Comparison of ENCODE assay signal across 33 mouse cellular contexts in the genomic region with DNA sequence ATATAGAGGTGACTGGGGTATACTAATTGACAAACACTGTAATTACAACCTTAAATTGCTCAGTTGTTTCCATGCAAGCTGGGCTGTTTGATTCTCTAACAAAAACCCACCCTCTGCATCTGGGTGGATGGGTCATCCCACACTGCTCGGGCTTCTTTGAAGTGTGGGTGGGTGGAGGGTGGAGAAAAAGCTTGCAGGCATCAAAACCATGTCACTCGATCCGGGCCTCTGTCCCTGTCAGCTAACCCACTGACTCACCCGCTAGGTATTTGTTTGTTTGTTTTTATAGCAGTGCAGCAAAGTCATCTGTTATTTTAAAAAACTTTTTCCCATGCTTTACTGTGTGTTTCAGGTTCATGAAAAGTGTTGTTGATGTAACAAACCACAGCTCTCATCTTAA. TPM values are rescaled to one million over a fixed set of nuclear protein-coding genes. Genes with fewer than 3 reads are reported as not detected.
DNase-seq lines count a peak whose midpoint lies in the region; ATAC-seq and TF ChIP-seq lines count a peak whose summit lies in the region.
"Had no signal": no experiment of that assay in that cellular context is flagged by ENCODE, and none has a peak within 500 bp of the region (broad histone marks: within the 10 kb centered on the region; RNA-seq: fewer than 3 reads in every experiment).

No protein-coding gene starts in this region.

- WGBS in midbrain, embryonic 16.5 days, result 63% methylated on average over 4 of the region's 4 CpGs

- H3K36me3 ChIP-seq in midbrain, embryonic 16.5 days (ENCODE audit: control insufficient read depth, insufficient read depth, low read length), result no peaks in the 10 kb centered on the region
- H3K36me3 ChIP-seq: embryonic facial prominence, embryonic 15.5 days; forebrain, embryonic 12.5 days; G1E; hindbrain, embryonic 15.5 days; kidney, embryonic 15.5 days; limb, embryonic 13.5 days; liver, embryonic 12.5 days; midbrain, embryonic 13.5 days; neural tube, embryonic 15.5 days had no signal

- no peak overlapping the region for H3K4me2 ChIP-seq in midbrain, embryonic 16.5 days (ENCODE audit: low read length)
- H3K4me2 ChIP-seq: embryonic facial prominence, embryonic 15.5 days; forebrain, embryonic 12.5 days; hindbrain, embryonic 15.5 days; kidney, embryonic 15.5 days; limb, embryonic 13.5 days; liver, embryonic 12.5 days; midbrain, embryonic 13.5 days; neural tube, embryonic 15.5 days had no signal

- POLR2A ChIA-PET in Patski (lab: Charles Lee), result interaction anchor here (0.6 to 0.7 kb wide), 2 partner anchors 32 to 1203 kb away, joined by 3 to 5 read pairs; no protein-coding TSS in a partner anchor

- no peaks in the 10 kb centered on the region for H3K9me3 ChIP-seq in midbrain, embryonic 16.5 days (replicated peaks; ENCODE audit: control insufficient read depth, low read length, poor library complexity, severe bottlenecking)
- H3K9me3 ChIP-seq: G1E; hindbrain, embryonic 15.5 days; kidney, embryonic 15.5 days; neural tube, embryonic 15.5 days had no signal

- H3K4me3 ChIP-seq in midbrain, embryonic 16.5 days (ENCODE audit: low read depth, low read length), result no peak overlapping the region
- H3K4me3 ChIP-seq: embryonic facial prominence, embryonic 15.5 days; forebrain, embryonic 12.5 days; hindbrain, embryonic 10.5 days; hindbrain, embryonic 15.5 days; kidney, embryonic 15.5 days; layer of hippocampus, adult 2 months; limb, embryonic 13.5 days; liver, embryonic 12.5 days; megakaryocyte, embryonic 14.5 days; midbrain, embryonic 13.5 days; neural tube, embryonic 15.5 days had no signal

- TF ChIP-seq CTCF in Patski (IDR thresholded peaks at IDR 0.05), result no peak

- H3K27ac ChIP-seq in midbrain, embryonic 16.5 days (ENCODE audit: low read length), result no peak overlapping the region
- H3K27ac ChIP-seq: embryonic facial prominence, embryonic 15.5 days; forebrain, embryonic 12.5 days; hindbrain, embryonic 10.5 days; hindbrain, embryonic 15.5 days; kidney, embryonic 15.5 days; layer of hippocampus, adult 2 months; limb, embryonic 13.5 days; liver, embryonic 12.5 days; midbrain, embryonic 13.5 days; neural tube, embryonic 15.5 days had no signal

- no peaks in the 10 kb centered on the region for H3K27me3 ChIP-seq in Patski
- H3K27me3 ChIP-seq in midbrain, embryonic 16.5 days (ENCODE audit: control insufficient read depth, insufficient read depth, low read depth, low read length), result no peaks in the 10 kb centered on the region
- H3K27me3 ChIP-seq: CH12.LX; embryonic facial prominence, embryonic 15.5 days; forebrain, embryonic 12.5 days; hindbrain, embryonic 15.5 days; kidney, embryonic 15.5 days; limb, embryonic 13.5 days; liver, embryonic 12.5 days; megakaryocyte, embryonic 14.5 days; midbrain, embryonic 13.5 days; neural tube, embryonic 15.5 days had no signal

- peak; percentile 14 for DNase-seq in thymus, postnatal 14 days
- no peak for DNase-seq in thymus, postnatal 10 days (ENCODE audit: low spot score in 2 of 2)
- DNase-seq in Patski (ENCODE audit: low read depth, low spot score), result no peak
- peak; percentile 19 for DNase-seq in embryo, embryonic 9.5 days (ENCODE audit: extremely low spot score)
- DNase-seq in yolk sac, embryonic 10.5 days (ENCODE audit: low spot score), result no peak
- DNase-seq: adrenal gland, postnatal 25 days; cerebellum, adult 18-20 months; cerebellum, postnatal 10 days; gastrocnemius, postnatal 10 days; heart, postnatal 14 days; kidney, adult 11 months; kidney, postnatal 36 days; liver, postnatal 0 days; lung, postnatal 4 days; retina, postnatal 1 day; right cerebral cortex, postnatal 14 days; thymus, postnatal 4 days had no signal

- CTCF ChIA-PET in Patski (lab: Charles Lee), result interaction anchor here (1.0 kb wide), 1 partner anchor 27 kb away, joined by 3 read pairs; no protein-coding TSS in a partner anchor

- ATAC-seq in Patski, result peak; percentile 55
- ATAC-seq in midbrain, embryonic 16.5 days, result no peak
- no peak for ATAC-seq in monocyte, adult 5-6 weeks (replicated peaks; ENCODE audit: insufficient number of reproducible peaks, low FRiP score, low TSS enrichment, poor library complexity, severe bottlenecking)
- ATAC-seq: inflammation-experienced regulatory T-cells, adult 6 months; liver, embryonic 12.5 days; liver, postnatal 0 days; midbrain, embryonic 13.5 days had no signal

- H3K4me1 ChIP-seq in midbrain, embryonic 16.5 days (ENCODE audit: control insufficient read depth, insufficient read depth, low read length), result no peaks in the 10 kb centered on the region
- H3K4me1 ChIP-seq: embryonic facial prominence, embryonic 15.5 days; forebrain, embryonic 12.5 days; hindbrain, embryonic 15.5 days; limb, embryonic 13.5 days; midbrain, embryonic 13.5 days; neural tube, embryonic 15.5 days had no signal

- in situ Hi-C loops in Patski (cut with MboI; ENCODE audit: low pct_unique_long_range_greater_than_20kb), result no loop called here

- H3K9ac ChIP-seq in midbrain, embryonic 16.5 days (ENCODE audit: low read depth, low read length), result no peak overlapping the region
- H3K9ac ChIP-seq: embryonic facial prominence, embryonic 15.5 days; forebrain, embryonic 12.5 days; hindbrain, embryonic 15.5 days; kidney, embryonic 15.5 days; limb, embryonic 13.5 days; liver, embryonic 12.5 days; liver, postnatal 0 days; midbrain, embryonic 13.5 days; neural tube, embryonic 15.5 days had no signal

RNA-seq across cellular contexts. Expression of a gene that starts 34.7 kb away (rescaled TPM):
- 21.2 TPM for polyA plus RNA-seq in Patski (2021)
- polyA plus RNA-seq in midbrain, embryonic 16.5 days (2015; fragmentation: Nextera tagmentation; extraction: Ambion mirVana), result 85.0 and 93.9 TPM in 2 replicates
- 0.43 to 3.5 TPM (median 1.6 TPM) in 3 replicates for total RNA-seq in monocyte, adult 5-6 weeks (2017)
- polyA plus RNA-seq: G1E had no signal

RNA-seq across cellular contexts. Expression of a gene that starts 43.9 kb away (rescaled TPM):
- 1.7 TPM for polyA plus RNA-seq in Patski (2021)
- 40.1 and 49.9 TPM in 2 replicates for polyA plus RNA-seq in midbrain, embryonic 16.5 days (2015; fragmentation: Nextera tagmentation; extraction: Ambion mirVana)
- total RNA-seq in monocyte, adult 5-6 weeks (2017), result 14.4 to 31.8 TPM (median 31.4 TPM) in 3 replicates
- polyA plus RNA-seq: G1E had no signal

Comparison
In these comparisons a context has a peak if more than half of its experiments do, and no peak if none do; other contexts are left out.
1. DNase-seq: peak in thymus, postnatal 14 days (single experiment) and embryo, embryonic 9.5 days (single experiment); none in thymus, postnatal 10 days (0 of 2), Patski (single experiment) and yolk sac, embryonic 10.5 days (single experiment).
2. RNA of a gene that starts 43.9 kb away (polyA plus RNA-seq): 40.1 to 49.9 TPM in midbrain, embryonic 16.5 days; 1.7 TPM in Patski (single experiment); every median in the first group is over 10 times any median in the second.